29 mouse cellular contexts compared by ENCODE assay signal in the genomic region with DNA sequence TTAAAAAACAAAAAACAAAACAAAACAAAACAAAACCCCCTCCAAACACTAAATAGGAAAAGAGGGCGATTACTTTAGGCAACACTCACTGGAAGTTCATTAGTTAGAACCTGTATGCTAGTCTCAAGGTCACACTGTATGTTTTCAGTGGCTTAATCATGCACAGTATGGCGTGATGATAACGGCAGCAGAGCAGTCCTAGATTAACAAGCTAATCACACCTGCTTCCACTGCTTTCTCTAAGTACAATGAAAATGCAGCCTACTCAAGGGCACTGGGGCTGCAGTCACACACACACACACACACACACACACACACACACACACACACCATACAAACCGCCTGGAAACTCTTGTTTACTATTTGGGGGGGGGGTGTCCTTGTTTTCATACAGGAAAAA. TPM values are rescaled to one million over a fixed set of nuclear protein-coding genes. Genes with fewer than 3 reads are reported as not detected.
A peak's percentile ranks its signal among the peaks of the same experiment; 100 is the strongest.
DNase-seq lines count a peak whose midpoint lies in the region; ATAC-seq lines count a peak whose summit lies in the region.
"Had no signal": no experiment of that assay in that cellular context is flagged by ENCODE, and none has a peak within 500 bp of the region (broad histone marks: within the 10 kb centered on the region; RNA-seq: fewer than 3 reads in every experiment).

No protein-coding gene starts in this region.

- H3K4me1 ChIP-seq in midbrain, embryonic 13.5 days (replicated peaks), result peaks cover 62% of the 10 kb centered on the region
- H3K4me1 ChIP-seq in midbrain, embryonic 10.5 days, result peaks cover 64% of the 10 kb centered on the region
- H3K4me1 ChIP-seq in hindbrain, embryonic 15.5 days (replicated peaks), result peaks cover 52% of the 10 kb centered on the region
- peaks cover 34% of the 10 kb centered on the region for H3K4me1 ChIP-seq in midbrain, embryonic 16.5 days (ENCODE audit: control insufficient read depth, insufficient read depth, low read length)

- H3K36me3 ChIP-seq in midbrain, embryonic 13.5 days, result no peaks in the 10 kb centered on the region
- H3K36me3 ChIP-seq in midbrain, embryonic 10.5 days, result no peaks in the 10 kb centered on the region
- H3K36me3 ChIP-seq in hindbrain, embryonic 15.5 days, result no peaks in the 10 kb centered on the region
- no peaks in the 10 kb centered on the region for H3K36me3 ChIP-seq in midbrain, embryonic 16.5 days (ENCODE audit: control insufficient read depth, insufficient read depth, low read length)
- H3K36me3 ChIP-seq: embryonic facial prominence, embryonic 12.5 days; forebrain, embryonic 15.5 days; heart, embryonic 12.5 days; liver, embryonic 13.5 days had no signal

- no peak for ATAC-seq in cerebellum, adult (ENCODE audit: insufficient number of reproducible peaks, low FRiP score, low TSS enrichment)
- ATAC-seq in midbrain, embryonic 13.5 days, result no peak
- ATAC-seq in hindbrain, embryonic 15.5 days (ENCODE audit: low FRiP score, low read depth), result no peak
- no peak for ATAC-seq in midbrain, embryonic 16.5 days
- ATAC-seq: forebrain, embryonic 15.5 days; lung, postnatal 0 days had no signal

- no peak overlapping the region for H3K4me3 ChIP-seq in midbrain, embryonic 13.5 days (replicated peaks)
- H3K4me3 ChIP-seq in midbrain, embryonic 10.5 days, result no peak overlapping the region
- no peak overlapping the region for H3K4me3 ChIP-seq in hindbrain, embryonic 15.5 days
- H3K4me3 ChIP-seq in midbrain, embryonic 16.5 days (ENCODE audit: low read depth, low read length), result no peak overlapping the region
- H3K4me3 ChIP-seq: embryonic facial prominence, embryonic 12.5 days; forebrain, embryonic 15.5 days; heart, embryonic 12.5 days; liver, embryonic 13.5 days; megakaryocyte, embryonic 14.5 days had no signal

- peak; percentile 33 to 44 for DNase-seq in cerebellum, postnatal 25 days
- no peak for DNase-seq in midbrain, embryonic 10.5 days (ENCODE audit: low spot score)
- DNase-seq in kidney, postnatal 10 days, result no peak
- DNase-seq in right cerebral cortex, postnatal 25 days, result no peak
- DNase-seq: adrenal gland, postnatal 25 days; cerebellum, adult 8-10 months; embryo, embryonic 11 days; gastrocnemius, postnatal 25 days; heart, adult 18-20 months; heart, postnatal 4 days; kidney, adult 2 months; kidney, postnatal 4 days; layer of hippocampus, postnatal 36 days; left cerebral cortex, postnatal 4 days; liver, embryonic 13.5 days; lung, adult 18-20 months; lung, postnatal 4 days; spleen, adult 18-20 months; thymus, adult 2 months; thymus, postnatal 36 days had no signal

- H3K9me3 ChIP-seq in midbrain, embryonic 13.5 days, result no peaks in the 10 kb centered on the region
- no peaks in the 10 kb centered on the region for H3K9me3 ChIP-seq in midbrain, embryonic 10.5 days (replicated peaks)
- no peaks in the 10 kb centered on the region for H3K9me3 ChIP-seq in hindbrain, embryonic 15.5 days
- no peaks in the 10 kb centered on the region for H3K9me3 ChIP-seq in midbrain, embryonic 16.5 days (replicated peaks; ENCODE audit: control insufficient read depth, low read length, poor library complexity, severe bottlenecking)
- H3K9me3 ChIP-seq: embryonic facial prominence, embryonic 12.5 days; forebrain, embryonic 15.5 days; heart, embryonic 12.5 days; liver, embryonic 13.5 days had no signal

- H3K9ac ChIP-seq in midbrain, embryonic 13.5 days (replicated peaks), result no peak overlapping the region
- no peak overlapping the region for H3K9ac ChIP-seq in hindbrain, embryonic 15.5 days
- no peak overlapping the region for H3K9ac ChIP-seq in midbrain, embryonic 16.5 days (ENCODE audit: low read depth, low read length)
- H3K9ac ChIP-seq: embryonic facial prominence, embryonic 12.5 days; forebrain, embryonic 15.5 days; heart, embryonic 12.5 days; liver, embryonic 13.5 days had no signal

- 42% methylated on average over 4 of the region's 4 CpGs for WGBS in midbrain, embryonic 13.5 days
- 74% methylated on average over 4 of the region's 4 CpGs for WGBS in midbrain, embryonic 10.5 days
- 45% methylated on average over 4 of the region's 4 CpGs for WGBS in hindbrain, embryonic 15.5 days
- 41% methylated on average over 4 of the region's 4 CpGs for WGBS in midbrain, embryonic 16.5 days

- H3K27ac ChIP-seq in midbrain, embryonic 13.5 days, result peak overlapping the region; percentile 62
- no peak overlapping the region for H3K27ac ChIP-seq in midbrain, embryonic 10.5 days (replicated peaks)
- peak overlapping the region; percentile 81 for H3K27ac ChIP-seq in hindbrain, embryonic 15.5 days (replicated peaks)
- H3K27ac ChIP-seq in midbrain, embryonic 16.5 days (ENCODE audit: low read length), result peak overlapping the region; percentile 79
- H3K27ac ChIP-seq: embryonic facial prominence, embryonic 12.5 days; forebrain, embryonic 15.5 days; liver, embryonic 13.5 days had no signal

- peak overlapping the region; percentile 19 for H3K4me2 ChIP-seq in midbrain, embryonic 13.5 days (replicated peaks)
- peak overlapping the region; percentile 26; the same call in 1 of the 2 replicates for H3K4me2 ChIP-seq in hindbrain, embryonic 15.5 days
- peak overlapping the region; percentile 31 for H3K4me2 ChIP-seq in midbrain, embryonic 16.5 days (ENCODE audit: low read length)
- H3K4me2 ChIP-seq: embryonic facial prominence, embryonic 12.5 days; forebrain, embryonic 15.5 days; heart, embryonic 12.5 days; liver, embryonic 13.5 days had no signal

- H3K27me3 ChIP-seq in midbrain, embryonic 13.5 days, result peaks cover 15% of the 10 kb centered on the region; the same call in 1 of the 2 replicates
- peaks cover 52% of the 10 kb centered on the region for H3K27me3 ChIP-seq in midbrain, embryonic 10.5 days (ENCODE audit: low read depth, poor library complexity, severe bottlenecking)
- no peaks in the 10 kb centered on the region for H3K27me3 ChIP-seq in hindbrain, embryonic 15.5 days
- no peaks in the 10 kb centered on the region for H3K27me3 ChIP-seq in midbrain, embryonic 16.5 days (ENCODE audit: control insufficient read depth, insufficient read depth, low read depth, low read length)

RNA-seq across cellular contexts. Expression of a gene that starts 4.8 kb away (rescaled TPM):
- 157 and 181 TPM in 2 replicates for polyA plus RNA-seq in midbrain, embryonic 13.5 days (2015; fragmentation: Nextera tagmentation; extraction: Ambion mirVana)
- polyA plus RNA-seq in midbrain, embryonic 10.5 days (2016; fragmentation: Nextera tagmentation; extraction: Ambion mirVana), result 33.1 and 47.5 TPM in 2 replicates
- polyA plus RNA-seq in hindbrain, embryonic 15.5 days (2015; fragmentation: Nextera tagmentation; extraction: Ambion mirVana), result 169 and 177 TPM in 2 replicates
- polyA plus RNA-seq in midbrain, embryonic 16.5 days (2015; fragmentation: Nextera tagmentation; extraction: Ambion mirVana), result 136 and 156 TPM in 2 replicates
- polyA plus RNA-seq: lung, postnatal 0 days; thymus, adult 2 months had no signal

Comparison
In these comparisons a context has a peak if more than half of its experiments do, and no peak if none do; other contexts are left out.
1. DNase-seq: peak in cerebellum, postnatal 25 days (2 of 2); none in midbrain, embryonic 10.5 days (single experiment), kidney, postnatal 10 days (single experiment) and right cerebral cortex, postnatal 25 days (single experiment).
2. Peak in every context shown above with its lines, with median percentiles within 50 percentile points of each other: H3K4me2 ChIP-seq.